Mouse (Mus musculus): ENCODE data around the gene Cdk6. TPM values are rescaled to one million over a fixed set of nuclear protein-coding genes. Genes with fewer than 3 reads are reported as not detected.

Gene Cdk6
- polyA plus RNA-seq, 1 experiment from 2014 or later, result 59.1 TPM

Other genes with a start within 250 kb of the Cdk6 start
- 26.7 and 27.5 TPM in 2 replicates for gene Fam133b, start 202.3 kb downstream of the Cdk6 start, polyA plus RNA-seq (2015; fragmentation: Nextera tagmentation; extraction: Ambion mirVana)
- 2.0 and 2.1 TPM in 2 replicates for gene 1700109H08Rik, start 230.1 kb downstream of the Cdk6 start, polyA plus RNA-seq (2015; fragmentation: Nextera tagmentation; extraction: Ambion mirVana)